Mouse (Mus musculus) small intestine, adult 2 months (tissue): ENCODE results near the gene Nf1.

Experiments
- CTCF ChIP-seq: fragments of 200-500 bp; IDR thresholded peaks from 2 replicates; pipeline ENCODE4 v1.5.1; 2012; ENCODE audit warnings: low read depth, mild to moderate bottlenecking, control low read depth, inconsistent platforms, low read length, moderate library complexity, mixed read lengths; ENCODE audit not compliant: insufficient replicate concordance, insufficient read length; ENCODE audit errors: extremely low read depth
- POLR2A ChIP-seq: fragments of 200-500 bp; IDR thresholded peaks from 2 replicates; pipeline ENCODE4 v1.6.1; 2012; ENCODE audit warnings: low read depth, mild to moderate bottlenecking, control low read depth, inconsistent platforms, low read length, moderate library complexity

GRCm38 (mm10) chr11:79533311-79533710, 193.8 kb downstream of the Nf1 start:
- TF ChIP-seq POLR2A (no peak), CTCF (no peak)
